Mouse (Mus musculus) cortical plate, adult 2 months (tissue): ENCODE measurements around the gene Pisd. TPM values are rescaled to one million over a fixed set of nuclear protein-coding genes. Genes with fewer than 3 reads are reported as not detected.
A peak's percentile ranks its signal among the peaks of the same experiment; 100 is the strongest.

Experiments
- H3K27ac ChIP-seq: fragments of 200-500 bp; 2 replicates; pipeline ENCODE4 v1.5.1; 2012; ENCODE audit warnings: low read length, control low read depth, inconsistent platforms; ENCODE audit not compliant: insufficient read depth
- H3K4me1 ChIP-seq: fragments of 200-500 bp; 2 replicates; pipeline ENCODE4 v1.6.1; 2011; ENCODE audit warnings: low read length; ENCODE audit not compliant: control insufficient read depth, insufficient read depth
- H3K4me3 ChIP-seq: fragments of 200-500 bp; 2 replicates; pipeline ENCODE4 v1.5.1; 2011; ENCODE audit warnings: mild to moderate bottlenecking, low read length, control low read depth; ENCODE audit not compliant: insufficient read depth
- CTCF ChIP-seq: fragments of 200-500 bp; IDR thresholded peaks from 2 replicates; pipeline ENCODE4 v1.5.1; 2011; ENCODE audit warnings: mild to moderate bottlenecking, control low read depth, low read length; ENCODE audit not compliant: insufficient read depth; ENCODE audit errors: extremely low read depth
- POLR2A ChIP-seq: fragments of 200-500 bp; IDR thresholded peaks from 2 replicates; pipeline ENCODE4 v1.6.1; 2011; ENCODE audit warnings: mild to moderate bottlenecking, low read length, control low read depth; ENCODE audit not compliant: insufficient read depth; ENCODE audit errors: extremely low read depth
- polyA plus RNA-seq: library from polyadenylated mRNA; depleted of rRNA; stranded (reverse); fragments of >200 nt; gene quantifications from 2 replicates; pipeline ENCODE4 v1.2.3, GENCODE M21; 2012; rRNA removed

Gene Pisd
- polyA plus RNA-seq, 1 experiment = 81.8 TPM

DNA sequence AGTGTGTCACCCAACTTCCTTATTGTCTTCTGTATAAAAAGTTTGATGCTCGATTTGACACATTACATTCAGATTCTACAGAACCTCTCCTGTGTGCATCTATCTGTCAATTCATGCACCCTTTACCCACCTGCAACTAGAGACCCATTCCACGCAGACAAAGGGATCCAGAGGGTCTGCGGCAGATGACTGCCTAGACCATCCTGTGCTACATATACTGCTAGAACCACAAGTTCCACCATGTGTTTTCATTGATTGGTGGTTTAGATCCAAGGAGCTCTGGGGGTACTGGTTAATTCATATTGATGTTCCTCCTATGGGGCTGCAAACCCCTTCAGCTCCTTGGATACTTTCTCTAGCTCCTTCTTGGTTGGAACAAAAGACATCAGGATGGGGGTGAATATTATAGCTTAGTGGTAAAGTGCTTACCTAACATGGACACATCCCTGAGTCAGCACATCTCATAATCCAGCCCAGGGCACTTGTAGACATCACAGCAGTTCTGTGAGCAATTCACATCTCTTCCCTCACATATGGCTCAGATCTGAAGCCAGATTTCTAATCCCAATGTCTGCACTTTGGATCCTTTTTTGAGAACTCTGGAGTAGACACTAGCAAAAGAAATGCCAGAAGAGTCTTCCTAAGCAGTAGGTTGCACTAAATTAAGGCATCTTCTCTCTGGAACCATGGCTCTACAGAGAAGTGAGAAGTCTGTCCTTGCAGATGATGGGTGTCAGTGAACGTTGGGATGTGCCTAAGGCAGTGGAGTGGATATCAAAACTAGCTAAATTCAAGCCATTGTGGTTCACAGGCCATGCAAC, 73.0 kb downstream of the Pisd start:
- peak overlapping the region; percentile 87; the same call in 1 of the 2 replicates for H3K4me3 ChIP-seq
- no peak overlapping the region for H3K27ac ChIP-seq
- peaks cover 2% of the 10 kb centered on the region; the same call in 1 of the 2 replicates for H3K4me1 ChIP-seq
- TF ChIP-seq POLR2A (no peak), CTCF (no peak)

DNA sequence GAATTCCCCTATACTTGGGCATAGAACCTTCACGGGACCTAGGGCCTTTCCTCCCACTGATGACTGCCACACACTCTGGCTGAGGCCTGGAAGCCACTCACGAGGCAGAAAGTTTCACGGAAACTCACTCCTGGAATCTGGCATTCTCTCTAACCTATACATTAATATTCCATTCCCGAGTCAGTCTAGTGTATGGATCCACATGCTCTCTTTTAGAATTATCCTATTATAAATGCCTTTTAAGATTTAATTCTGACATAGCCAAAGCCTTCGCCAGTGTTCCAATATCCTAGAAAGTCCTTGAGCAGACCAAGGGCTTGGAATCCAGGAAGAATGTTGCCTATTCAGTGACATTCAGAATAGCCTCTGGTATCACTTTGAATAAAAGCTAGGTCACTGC, 74.0 kb downstream of the Pisd start:
- H3K27ac ChIP-seq = no peak overlapping the region
- TF ChIP-seq POLR2A (no peak), CTCF (no peak)
- H3K4me1 ChIP-seq = peaks cover 2% of the 10 kb centered on the region; the same call in 1 of the 2 replicates
- H3K4me3 ChIP-seq = no peak overlapping the region

GRCm38 (mm10) chr5:32706226-32706780, 79.1 kb downstream of the Pisd start:
- Histone ChIP-seq H3K27ac (no peak overlapping the region), H3K4me1 (no peaks in the 10 kb centered on the region), H3K4me3 (no peak overlapping the region)
- TF ChIP-seq CTCF = no peak
- no peak for TF ChIP-seq POLR2A

DNA sequence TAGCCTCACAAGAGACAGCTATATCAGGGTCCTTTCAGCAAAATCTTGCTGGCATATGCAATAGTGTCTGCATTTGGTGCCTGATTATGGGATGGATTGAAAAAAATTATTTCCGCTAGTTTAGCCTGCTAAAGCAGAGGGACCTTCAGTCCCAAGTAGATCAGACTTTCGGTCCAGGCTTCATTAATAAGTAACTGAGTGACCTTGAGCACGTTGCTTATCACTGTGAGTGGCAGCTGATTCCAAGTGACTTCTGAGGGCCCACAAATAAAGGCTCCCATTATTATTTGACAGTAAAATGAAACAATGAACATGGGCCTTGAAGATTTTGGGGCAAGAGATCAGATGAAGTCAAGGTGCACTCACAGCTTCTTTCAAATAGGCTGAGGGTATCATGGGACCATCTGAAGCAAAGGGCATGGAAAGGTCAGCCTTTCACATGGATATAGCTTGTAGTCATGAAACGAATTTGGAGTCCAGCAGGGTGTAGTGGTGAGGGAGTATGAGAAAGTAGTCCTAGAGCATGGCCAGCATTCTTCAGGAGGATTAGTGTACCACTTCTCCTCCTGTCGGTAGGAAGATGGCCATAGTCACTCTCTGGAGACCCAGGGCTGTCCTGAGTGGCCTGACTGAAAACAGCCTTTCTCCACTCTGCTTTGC, 88.1 kb downstream of the Pisd start:
- no peak overlapping the region for H3K4me3 ChIP-seq
- H3K4me1 ChIP-seq = no peaks in the 10 kb centered on the region
- no peak for TF ChIP-seq POLR2A
- no peak for TF ChIP-seq CTCF
- H3K27ac ChIP-seq = no peak overlapping the region

- TF ChIP-seq POLR2A = no peak
- no peak for TF ChIP-seq CTCF
Measured at GRCm38 (mm10) chr5:32693411-32693810, 92.0 kb downstream of the Pisd start.

More at GRCm38 (mm10) chr5:32693411-32693810, 92.0 kb downstream of the Pisd start:
- Histone ChIP-seq H3K4me1 (no peaks in the 10 kb centered on the region), H3K4me3 (no peak overlapping the region), H3K27ac (no peak overlapping the region)

Other genes starting within 250 kb of the Pisd start
- 5.7 TPM in 2 replicates for gene Yes1, start 174.5 kb downstream of the Pisd start, polyA plus RNA-seq
- gene Gm20671, start 41.5 kb upstream of the Pisd start, polyA plus RNA-seq = not detected in 2 replicates
- gene Prr14l, start 68.6 kb upstream of the Pisd start, polyA plus RNA-seq = 16.0 and 16.3 TPM in 2 replicates
- gene Depdc5, start 78.1 kb upstream of the Pisd start, polyA plus RNA-seq = 44.7 and 46.7 TPM in 2 replicates
- gene Ywhah, start 233.2 kb upstream of the Pisd start, polyA plus RNA-seq = 1,599 and 1,684 TPM in 2 replicates